Mouse (Mus musculus) CD8-positive naive resting alpha-beta T cell, adult 57 days (primary cell): ENCODE results near the gene Vps50. TPM values are rescaled to one million over a fixed set of nuclear protein-coding genes. Genes with fewer than 3 reads are reported as not detected.

Experiments
- total RNA-seq: library from RNA; stranded (reverse); gene quantifications from one replicate; pipeline ENCODE4 v1.2.4, GENCODE M21; 2023

Gene Vps50
- 23.0 TPM for total RNA-seq

GRCm38 (mm10) chr6:3498162-3498848 is at the start of gene Vps50, which contains the start of gene Hepacam2:
TSS of gene Vps50 (plus strand) at chr6:3498382.
TSS of gene Hepacam2 (minus strand) at chr6:3498298.

Other genes with a start within 250 kb of the Vps50 start
- 97.7 TPM for gene Samd9l, start 98.8 kb upstream of the Vps50 start, total RNA-seq
- 1.1 TPM for gene Hepacam2, start 84 bp upstream of the Vps50 start, total RNA-seq